Mouse (Mus musculus) bone marrow macrophage, adult 2 months (primary cell): ENCODE data around the gene Krt8.

Experiments
- CTCF ChIP-seq: IDR thresholded peaks from 2 replicates; pipeline ENCODE4 v1.5.1; 2012; ENCODE audit warnings: low read depth, mild to moderate bottlenecking, low read length, moderate library complexity
- POLR2A ChIP-seq: IDR thresholded peaks from 2 replicates; pipeline ENCODE4 v1.6.1; 2012; ENCODE audit warnings: mild to moderate bottlenecking, low read depth, low read length, borderline replicate concordance

DNA sequence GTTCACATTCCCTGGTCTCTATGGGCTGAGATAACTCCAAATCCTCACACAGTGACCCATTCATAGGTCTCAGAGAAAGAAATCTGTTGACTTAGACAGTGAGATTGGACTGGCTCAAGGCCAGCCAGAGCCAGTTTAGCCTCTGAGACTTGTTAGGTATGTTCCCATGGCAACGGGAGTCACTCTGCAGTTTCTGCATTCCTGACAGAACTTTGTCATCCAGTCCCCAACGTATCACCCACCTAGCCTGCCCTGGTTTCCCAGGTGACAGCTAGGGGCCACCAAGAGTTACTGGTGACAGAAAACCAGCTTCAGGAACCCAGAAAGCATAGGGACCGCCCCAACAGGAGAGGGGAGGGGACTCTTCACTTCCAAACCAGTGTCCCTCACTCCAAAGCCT is 9.4 kb upstream of the Krt8 start:
- TF ChIP-seq POLR2A (no peak), CTCF (no peak)
